Mouse (Mus musculus): Measurements from ENCODE around the gene Gpr12. TPM values are rescaled to one million over a fixed set of nuclear protein-coding genes. Genes with fewer than 3 reads are reported as not detected.
"Not testable (repeated sequence)": the region's sequence is repeated elsewhere in the genome, so short reads cannot be mapped to it uniquely, and the experiment has no call there.

The Gpr12 gene
- polyA plus RNA-seq, 1 experiment, result not detected

DNA sequence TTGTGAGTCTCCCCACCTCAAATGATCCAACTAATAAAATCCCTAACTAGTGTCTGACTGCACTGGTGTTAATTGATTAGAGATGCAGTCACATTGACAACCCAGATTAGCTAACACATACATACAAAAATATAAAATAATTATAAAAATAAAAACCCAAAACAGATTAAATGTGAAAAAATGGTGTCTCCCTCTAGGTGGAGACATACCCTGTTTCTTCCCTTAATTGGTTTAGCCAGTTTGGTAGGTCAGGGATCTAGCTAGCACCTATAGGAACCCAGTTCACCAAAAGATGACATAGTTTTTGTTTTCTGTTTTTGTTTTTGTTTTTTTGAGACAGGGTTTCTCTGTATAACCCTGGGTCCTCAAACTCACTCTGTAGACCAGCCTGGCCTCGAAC, 20.8 kb downstream of the Gpr12 start:
- Histone ChIP-seq H3K4me3 (ENCODE audit: low read depth, low read length) (no peak overlapping the region), H3K27ac (ENCODE audit: insufficient read depth, low read depth, low read length) (no peak overlapping the region), H3K36me3 (ENCODE audit: control insufficient read depth, insufficient read depth, low read length) (no peaks in the 10 kb centered on the region), H3K4me1 (ENCODE audit: control insufficient read depth, insufficient read depth, insufficient read length, low read length) (no peaks in the 10 kb centered on the region), H3K27me3 (ENCODE audit: control insufficient read depth, insufficient read depth, low read length) (no peaks in the 10 kb centered on the region)
- WGBS, result 79% methylated on average over 1 of the region's 1 CpGs
- TF ChIP-seq POLR2A (IDR thresholded peaks at IDR 0.05; ENCODE audit: low read depth, low read length) (no peak), CTCF (IDR thresholded peaks at IDR 0.05; ENCODE audit: extremely low read depth, insufficient read length, insufficient replicate concordance, low read depth, low read length) (no peak)

DNA sequence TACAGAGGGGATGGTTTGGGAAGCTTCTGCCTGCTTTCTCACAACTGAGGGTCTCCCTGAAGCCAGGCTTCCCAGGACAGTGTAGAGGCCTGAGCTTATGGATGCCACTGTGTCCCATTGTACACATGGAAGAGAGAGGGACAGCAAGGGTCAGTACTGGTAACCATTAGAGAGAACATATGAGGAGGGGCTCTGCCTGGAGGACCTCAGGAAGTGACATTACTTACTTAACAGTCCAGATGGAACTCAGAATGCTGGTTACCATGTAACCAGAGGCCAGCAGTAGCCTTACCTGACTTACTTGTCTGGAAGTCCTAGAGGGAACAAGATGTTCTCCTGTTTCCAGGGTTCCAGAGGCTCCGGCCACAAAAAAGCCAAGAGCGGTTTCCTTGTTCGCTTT, 29.2 kb downstream of the Gpr12 start, which contains the start of gene Gm3415:
Gm3415 (plus strand) TSS at position 301 of the 400 bp plus-strand sequence.
- H3K27ac ChIP-seq (ENCODE audit: insufficient read depth, low read depth, low read length); H3K4me3 ChIP-seq (ENCODE audit: low read depth, low read length); H3K27me3 ChIP-seq (ENCODE audit: control insufficient read depth, insufficient read depth, low read length); H3K4me1 ChIP-seq (ENCODE audit: control insufficient read depth, insufficient read depth, insufficient read length, low read length); H3K36me3 ChIP-seq (ENCODE audit: control insufficient read depth, insufficient read depth, low read length): not testable (repeated sequence)
- no CpG with 5 or more reads among the region's 3 CpGs for WGBS

DNA sequence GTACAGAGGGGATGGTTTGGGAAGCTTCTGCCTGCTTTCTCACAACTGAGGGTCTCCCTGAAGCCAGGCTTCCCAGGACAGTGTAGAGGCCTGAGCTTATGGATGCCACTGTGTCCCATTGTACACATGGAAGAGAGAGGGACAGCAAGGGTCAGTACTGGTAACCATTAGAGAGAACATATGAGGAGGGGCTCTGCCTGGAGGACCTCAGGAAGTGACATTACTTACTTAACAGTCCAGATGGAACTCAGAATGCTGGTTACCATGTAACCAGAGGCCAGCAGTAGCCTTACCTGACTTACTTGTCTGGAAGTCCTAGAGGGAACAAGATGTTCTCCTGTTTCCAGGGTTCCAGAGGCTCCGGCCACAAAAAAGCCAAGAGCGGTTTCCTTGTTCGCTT, 47.7 kb downstream of the Gpr12 start, which contains the start of gene Gm3409:
Gm3409 (plus strand) TSS at position 301 of the 400 bp plus-strand sequence.
- H3K27ac ChIP-seq (ENCODE audit: insufficient read depth, low read depth, low read length); H3K36me3 ChIP-seq (ENCODE audit: control insufficient read depth, insufficient read depth, low read length); H3K4me1 ChIP-seq (ENCODE audit: control insufficient read depth, insufficient read depth, insufficient read length, low read length); H3K4me3 ChIP-seq (ENCODE audit: low read depth, low read length); H3K27me3 ChIP-seq (ENCODE audit: control insufficient read depth, insufficient read depth, low read length): not testable (repeated sequence)
- 87% methylated on average over 3 of the region's 3 CpGs for WGBS

Other genes with a start within 250 kb of the Gpr12 start
- gene Wasf3, start 200.3 kb downstream of the Gpr12 start, polyA plus RNA-seq (2012; rRNA removed), result 0.86 and 1.1 TPM in 2 replicates
- not detected in 2 replicates for gene Gm6408, start 103.3 kb downstream of the Gpr12 start, polyA plus RNA-seq (2012; rRNA removed)
- gene Gm6370, start 93.9 kb downstream of the Gpr12 start, polyA plus RNA-seq (2012; rRNA removed), result not detected in 2 replicates
- gene 4930449I24Rik, start 82.8 kb downstream of the Gpr12 start, polyA plus RNA-seq (2012; rRNA removed), result not detected in 2 replicates
- gene Gm3402, start 71.1 kb downstream of the Gpr12 start, polyA plus RNA-seq (2012; rRNA removed), result not detected in 2 replicates
- not detected in 2 replicates for gene Gm3404, start 59.4 kb downstream of the Gpr12 start, polyA plus RNA-seq (2012; rRNA removed)
- not detected in 2 replicates for gene Gm3409, start 47.6 kb downstream of the Gpr12 start, polyA plus RNA-seq (2012; rRNA removed)
- not detected in 2 replicates for gene Gm3415, start 29.1 kb downstream of the Gpr12 start, polyA plus RNA-seq (2012; rRNA removed)
- gene Usp12, start 209.8 kb upstream of the Gpr12 start, polyA plus RNA-seq (2012; rRNA removed), result 5.8 and 16.7 TPM in 2 replicates
- gene Rpl21, start 247.7 kb upstream of the Gpr12 start, polyA plus RNA-seq (2012; rRNA removed), result 15.6 and 16.3 TPM in 2 replicates